Mouse (Mus musculus) CD8-positive naive resting alpha-beta T cell, adult 57 days (primary cell): Measurements from ENCODE around the gene Heatr4. TPM values are rescaled to one million over a fixed set of nuclear protein-coding genes. Genes with fewer than 3 reads are reported as not detected.

Experiments
- total RNA-seq: library from RNA; stranded (reverse); gene quantifications from one replicate; pipeline ENCODE4 v1.2.4, GENCODE M21; 2023

Gene Heatr4
- total RNA-seq, result not detected

GRCm38 (mm10) chr12:83984752-83985151, at the start of gene Heatr4:
Gene Heatr4 (minus strand): TSS chr12:83984852.

DNA sequence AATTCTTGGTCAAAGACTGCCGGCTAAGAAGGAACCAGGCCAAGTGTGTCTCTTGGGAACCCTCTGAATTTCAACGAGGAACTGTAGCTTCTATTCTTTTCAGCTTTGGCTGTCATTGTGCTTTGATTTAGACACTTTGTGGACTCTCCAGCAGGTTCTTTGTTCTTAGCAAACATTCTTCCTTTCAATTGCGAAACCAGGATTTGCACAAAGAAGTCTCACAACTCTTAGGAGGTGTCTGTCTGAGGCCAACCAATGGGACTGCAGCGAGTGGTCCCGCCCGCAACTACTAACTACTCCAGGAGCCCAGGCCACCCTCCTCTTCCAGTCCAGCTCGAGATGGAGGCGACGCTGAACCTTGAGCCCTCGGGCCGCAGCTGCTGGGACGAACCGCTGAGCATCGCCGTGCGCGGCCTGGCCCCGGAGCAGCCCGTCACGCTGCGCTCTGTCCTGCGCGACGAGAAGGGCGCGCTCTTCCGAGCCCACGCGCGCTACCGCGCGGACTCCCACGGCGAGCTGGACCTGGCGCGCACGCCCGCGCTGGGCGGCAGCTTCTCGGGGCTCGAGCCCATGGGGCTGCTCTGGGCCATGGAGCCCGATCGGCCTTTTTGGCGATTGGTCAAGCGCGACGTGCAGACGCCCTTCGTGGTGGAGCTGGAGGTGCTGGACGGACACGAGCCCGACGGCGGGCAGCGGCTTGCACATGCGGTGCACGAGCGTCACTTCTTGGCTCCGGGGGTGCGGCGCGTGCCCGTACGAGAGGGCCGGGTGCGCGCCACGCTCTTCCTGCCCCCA, 24.7 kb upstream of the Heatr4 start, which contains the start of gene Acot1:
Gene Acot1 (plus strand): TSS at position 320 of the 795 bp plus-strand sequence.

DNA sequence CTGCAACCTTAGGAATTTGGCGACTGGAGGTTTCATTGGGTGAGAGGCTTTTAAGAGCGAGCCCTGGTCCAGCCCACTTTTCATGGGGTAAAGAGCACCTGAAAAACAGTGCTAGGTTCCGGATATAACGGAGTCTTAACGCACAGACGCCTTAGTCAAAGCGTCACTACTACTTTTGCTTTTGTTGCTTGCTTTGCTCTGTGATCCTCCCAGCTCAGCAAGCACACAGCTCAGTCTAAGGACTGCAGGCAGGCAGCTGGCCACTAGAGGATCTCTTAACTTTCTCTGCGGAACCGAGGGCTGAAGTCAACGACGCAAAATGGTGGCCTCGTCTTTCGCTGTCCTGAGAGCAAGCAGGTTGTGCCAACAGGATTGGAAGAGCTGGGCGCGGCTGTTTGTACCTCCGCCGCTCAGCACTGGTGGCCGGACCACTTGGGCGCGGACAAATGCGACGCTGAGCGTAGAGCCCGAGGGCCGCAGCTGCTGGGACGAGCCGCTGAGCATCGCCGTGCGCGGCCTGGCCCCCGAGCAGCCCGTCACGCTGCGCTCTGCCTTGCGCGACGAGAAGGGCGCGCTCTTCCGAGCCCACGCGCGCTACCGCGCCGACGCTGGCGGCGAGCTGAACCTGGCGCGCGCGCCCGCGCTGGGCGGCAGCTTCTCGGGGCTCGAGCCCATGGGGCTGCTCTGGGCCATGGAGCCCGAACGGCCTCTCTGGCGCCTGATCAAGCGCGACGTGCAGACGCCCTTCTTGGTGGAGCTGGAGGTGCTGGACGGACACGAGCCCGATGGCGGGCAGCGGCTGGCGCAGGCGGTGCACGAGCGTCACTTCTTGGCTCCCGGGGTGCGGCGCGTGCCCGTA, 3.2 kb upstream of the Heatr4 start, which contains the start of gene Acot2:
Gene Acot2 (plus strand): TSS at position 279 of the 859 bp plus-strand sequence.

GRCm38 (mm10) chr12:83950493-83950839, 34.2 kb downstream of the Heatr4 start, which contains the start of gene Riox1:
Gene Riox1 (plus strand): TSS chr12:83950608.

DNA sequence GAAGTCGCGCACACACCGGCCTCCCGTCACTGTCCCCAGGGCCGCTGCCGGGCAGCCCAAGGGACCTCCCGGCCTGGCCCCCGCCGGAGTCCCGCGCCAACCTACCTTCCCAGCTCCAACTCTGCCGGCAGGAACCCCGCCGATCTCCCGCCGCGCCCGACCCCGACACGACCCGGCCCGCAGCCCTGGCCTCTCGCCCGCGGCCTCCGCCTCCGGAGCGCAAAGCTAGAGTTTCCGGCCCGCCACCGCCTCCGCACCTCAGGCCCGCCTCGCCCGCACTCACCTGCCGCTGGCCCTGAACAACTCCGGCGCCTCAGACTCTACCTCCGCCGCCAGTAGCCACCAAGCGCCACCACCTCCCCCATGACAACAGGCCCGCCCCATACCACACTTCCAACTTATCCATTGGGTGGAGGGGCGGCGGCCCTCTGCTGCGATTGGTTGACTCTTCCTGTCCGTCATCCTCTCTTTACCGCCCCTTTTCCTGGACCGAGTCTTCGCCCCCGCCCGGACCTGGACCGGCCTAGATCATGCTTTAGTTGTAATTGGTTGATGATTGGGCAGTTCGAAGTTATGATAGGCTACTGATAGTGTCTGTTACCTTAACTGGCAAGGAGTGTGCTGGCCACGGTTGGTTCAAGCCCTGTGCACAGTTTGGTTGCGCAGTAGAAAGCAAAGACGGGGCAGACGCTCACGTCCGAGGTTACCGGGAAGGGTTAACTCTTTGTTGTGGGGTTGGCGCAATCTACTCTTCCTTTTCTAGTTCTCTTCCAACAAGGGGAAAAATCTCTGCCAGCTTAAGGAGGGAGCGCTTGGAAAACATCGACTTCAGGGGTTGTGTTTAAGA, 62.9 kb downstream of the Heatr4 start, which contains the start of gene Numb:
Gene Numb (minus strand): TSS at position 400 of the 847 bp plus-strand sequence.

Other genes starting within 250 kb of the Heatr4 start
- 0.15 TPM for gene Papln, start 221.2 kb downstream of the Heatr4 start, total RNA-seq
- gene Numb, start 62.9 kb downstream of the Heatr4 start, total RNA-seq, result 71.5 TPM
- gene Riox1, start 34.2 kb downstream of the Heatr4 start, total RNA-seq, result 24.7 TPM
- 57.0 TPM for gene Acot2, start 3.0 kb upstream of the Heatr4 start, total RNA-seq
- 10.5 TPM for gene Acot1, start 24.6 kb upstream of the Heatr4 start, total RNA-seq
- not detected for gene Acot4, start 53.5 kb upstream of the Heatr4 start, total RNA-seq
- gene Gm49366, start 54.1 kb upstream of the Heatr4 start, total RNA-seq, result not detected
- not detected for gene Acot3, start 67.3 kb upstream of the Heatr4 start, total RNA-seq
- 0.40 TPM for gene Acot5, start 84.5 kb upstream of the Heatr4 start, total RNA-seq
- 2.8 TPM for gene Acot6, start 115.8 kb upstream of the Heatr4 start, total RNA-seq
- 1.2 TPM for gene Dnal1, start 129.5 kb upstream of the Heatr4 start, total RNA-seq
- 9.3 TPM for gene Pnma1, start 163.6 kb upstream of the Heatr4 start, total RNA-seq
- gene Elmsan1, start 234.0 kb upstream of the Heatr4 start, total RNA-seq, result 131 TPM